Mouse (Mus musculus) granulocyte monocyte progenitor cell, adult 5-6 weeks (primary cell): ENCODE results near the gene Cdkn2aip. TPM values are rescaled to one million over a fixed set of nuclear protein-coding genes. Genes with fewer than 3 reads are reported as not detected.

Source experiments
- ATAC-seq: replicated peaks from 2 replicates; pipeline ENCODE4 v1.8.0; 2016; ENCODE audit warnings: mild to moderate bottlenecking, moderate TSS enrichment, inconsistent platforms; ENCODE audit not compliant: poor library complexity, severe bottlenecking
- total RNA-seq, 2 experiments: library from RNA; stranded (forward) in 1 of 2; stranded (reverse) in 1 of 2; fragments of 200-712, 200-1000 nt in 1 of 2; fragments of >200 nt in 1 of 2; fragmentation: Nextera tagmentation in 1 of 2; gene quantifications; 2 replicates each; pipeline ENCODE4 v1.2.3; 2014 to 2017

Cdkn2aip gene
- total RNA-seq, 2 experiments from 2014 or later = 13.9 to 19.7 TPM

GRCm38 (mm10) chr8:47662716-47663115 lies 51.0 kb downstream of the Cdkn2aip start:
- no peak for ATAC-seq

- ATAC-seq = no peak
Measured at GRCm38 (mm10) chr8:47660394-47660793, 53.3 kb downstream of the Cdkn2aip start.

GRCm38 (mm10) chr8:47659463-47659862 lies 54.3 kb downstream of the Cdkn2aip start:
- ATAC-seq = no peak

Other genes with a start within 250 kb of the Cdkn2aip start
- gene Trappc11, start 180.5 kb downstream of the Cdkn2aip start, total RNA-seq (2014; fragmentation: Nextera tagmentation) = 27.6 and 28.7 TPM in 2 replicates
- 38.9 and 40.7 TPM in 2 replicates for gene Trappc11, start 180.5 kb downstream of the Cdkn2aip start, total RNA-seq (2017)
- gene Rwdd4a, start 180.3 kb downstream of the Cdkn2aip start, total RNA-seq (2014; fragmentation: Nextera tagmentation) = 34.4 and 46.9 TPM in 2 replicates
- gene Rwdd4a, start 180.3 kb downstream of the Cdkn2aip start, total RNA-seq (2017) = 36.8 and 42.6 TPM in 2 replicates
- 22.9 and 34.9 TPM in 2 replicates for gene Ing2, start 38.4 kb downstream of the Cdkn2aip start, total RNA-seq (2014; fragmentation: Nextera tagmentation)
- gene Ing2, start 38.4 kb downstream of the Cdkn2aip start, total RNA-seq (2017) = 48.6 and 52.0 TPM in 2 replicates
- gene Cldn24, start 108.2 kb upstream of the Cdkn2aip start, total RNA-seq (2014; fragmentation: Nextera tagmentation) = not detected in 2 replicates
- not detected in 2 replicates for gene Cldn24, start 108.2 kb upstream of the Cdkn2aip start, total RNA-seq (2017)
- not detected in 2 replicates for gene Cldn22, start 110.5 kb upstream of the Cdkn2aip start, total RNA-seq (2014; fragmentation: Nextera tagmentation)
- not detected in 2 replicates for gene Cldn22, start 110.5 kb upstream of the Cdkn2aip start, total RNA-seq (2017)